Mouse (Mus musculus) liver, embryonic 14.5 days (tissue): ENCODE measurements around the gene Nfrkb. TPM values are rescaled to one million over a fixed set of nuclear protein-coding genes. Genes with fewer than 3 reads are reported as not detected.

Source experiments
- ATAC-seq: fragments of 200-750 bp; cut with Nextera tagmentation; 2 replicates; pipeline ENCODE4 v1.8.0; 2017; ENCODE audit warnings: moderate number of reproducible peaks, mild to moderate bottlenecking, moderate library complexity; ENCODE audit not compliant: insufficient read depth
- DNase-seq, 3 experiments: peaks; one replicate each; pipeline ENCODE4 v3.0.0-alpha.2; 2012 to 2013; ENCODE audit warnings: low read depth in 3 of 3, low spot score in 3 of 3
- H3K27ac ChIP-seq: fragments of 300-500 bp; sonication (generic); 2 replicates; pipeline ENCODE4 v1.5.1; 2014; ENCODE audit warnings: moderate library complexity, mild to moderate bottlenecking, control low read depth, inconsistent platforms
- H3K27me3 ChIP-seq: fragments of 300-500 bp; sonication (generic); 2 replicates; pipeline ENCODE4 v1.6.1; 2014; ENCODE audit warnings: mild to moderate bottlenecking, low read length, moderate library complexity; ENCODE audit not compliant: control insufficient read depth, insufficient read depth
- H3K36me3 ChIP-seq: fragments of 300-500 bp; sonication (generic); replicated peaks from 2 replicates; pipeline ENCODE4 v1.6.1; 2014; ENCODE audit warnings: low read depth; ENCODE audit not compliant: control insufficient read depth, insufficient read depth
- H3K4me1 ChIP-seq, 2 experiments: fragments of 200-500 bp in 1 of 2; fragments of 300-500 bp in 1 of 2; sonication (generic) in 1 of 2; replicated peaks; 2 replicates each; pipeline ENCODE4 v1.6.1; 2012 to 2014; ENCODE audit warnings: antibody characterized with exemption in 1 of 2, inconsistent platforms in 1 of 2, low read length in 1 of 2; ENCODE audit not compliant: control insufficient read depth in 2 of 2, insufficient read depth in 2 of 2
- H3K4me2 ChIP-seq: fragments of 300-500 bp; sonication (generic); 2 replicates; pipeline ENCODE4 v1.6.1; 2014; ENCODE audit warnings: low read depth, mild to moderate bottlenecking, control low read depth, moderate library complexity
- H3K4me3 ChIP-seq, 2 experiments: fragments of 200-500 bp in 1 of 2; fragments of 300-500 bp in 1 of 2; sonication (generic) in 1 of 2; 2 replicates each; pipeline ENCODE4 v1.5.1; 2012 to 2014; ENCODE audit warnings: low read depth in 2 of 2, low read length in 2 of 2, mild to moderate bottlenecking in 2 of 2, control low read depth in 1 of 2, inconsistent platforms in 1 of 2, moderate library complexity in 1 of 2; ENCODE audit not compliant: insufficient read depth in 1 of 2
- H3K9ac ChIP-seq: fragments of 300-500 bp; sonication (generic); replicated peaks from 2 replicates; pipeline ENCODE4 v1.6.1; 2014; ENCODE audit warnings: mild to moderate bottlenecking, control low read depth, moderate library complexity
- H3K9me3 ChIP-seq: fragments of 300-500 bp; sonication (generic); 2 replicates; pipeline ENCODE4 v1.6.1; 2016; ENCODE audit warnings: low read length, mixed read lengths; ENCODE audit not compliant: control insufficient read depth
- CTCF ChIP-seq: IDR thresholded peaks from 2 replicates; pipeline ENCODE4 v1.5.1; 2016; ENCODE audit warnings: antibody characterized with exemption, low read depth, control low read depth
- EP300 ChIP-seq: IDR thresholded peaks from 2 replicates; pipeline ENCODE4 v1.6.1; 2016; ENCODE audit warnings: antibody characterized with exemption, low read depth
- WGBS: fragments of 180-500 bp; shearing (Covaris S2); extraction: QIAGEN DNeasy Blood & Tissue Kit; methylation state at CpG from one replicate; pipeline ENCODE4 v1.1.7; 2014; ENCODE audit not compliant: insufficient replicate concordance; 5-methylcytosine and 5-hydroxymethylcytosine counted together
- polyA plus RNA-seq, 2 experiments: library from polyadenylated mRNA; depleted of rRNA in 1 of 2; stranded (reverse) in 1 of 2; unstranded in 1 of 2; fragments of >200 nt; fragmentation: Nextera tagmentation in 1 of 2; extraction: Ambion mirVana in 1 of 2; gene quantifications; 2 replicates each; pipeline versions ENCODE4 v1.2.1 to v1.2.3; 2012 to 2014

Gene Nfrkb
- polyA plus RNA-seq, 2 experiments, result 5.6 to 5.9 TPM

GRCm38 (mm10) chr9:31452166-31452565 lies 66.2 kb downstream of the Nfrkb start:
- TF ChIP-seq CTCF (no peak), EP300 (no peak)
- WGBS, result 61% methylated on average over 10 of the region's 10 CpGs
- H3K4me3 ChIP-seq, result no peak overlapping the region
- H3K4me2 ChIP-seq, result no peak overlapping the region
- no peak overlapping the region for H3K27ac ChIP-seq
- no peaks in the 10 kb centered on the region for H3K27me3 ChIP-seq
- no peak overlapping the region for H3K9ac ChIP-seq
- H3K4me1 ChIP-seq, result no peaks in the 10 kb centered on the region
- no peaks in the 10 kb centered on the region for H3K36me3 ChIP-seq
- ATAC-seq (no peak), DNase-seq (no peak)
- no peaks in the 10 kb centered on the region for H3K9me3 ChIP-seq

DNA sequence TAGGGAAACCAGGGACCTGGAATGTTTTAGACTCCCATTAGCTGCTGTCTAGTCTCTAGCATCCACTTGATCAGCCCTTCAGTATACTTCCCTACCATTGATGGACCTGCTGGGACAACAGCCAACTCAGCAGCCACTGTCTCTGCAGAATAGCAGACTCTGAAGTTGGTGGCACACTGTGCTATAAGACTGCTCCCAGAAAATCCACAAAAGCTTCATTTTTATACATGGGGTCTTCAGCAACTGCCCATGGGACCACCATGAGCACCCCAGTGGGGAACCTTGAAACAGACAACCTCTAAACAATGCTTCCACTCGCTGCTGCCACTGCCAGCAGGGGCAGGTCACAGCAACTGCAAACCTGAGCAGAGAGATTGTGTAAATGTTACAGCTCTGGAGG lies 68.4 kb downstream of the Nfrkb start:
- no peak overlapping the region for H3K4me2 ChIP-seq
- H3K9me3 ChIP-seq, result no peaks in the 10 kb centered on the region
- no peaks in the 10 kb centered on the region for H3K4me1 ChIP-seq
- 19% methylated on average over 1 of the region's 1 CpGs for WGBS
- H3K4me3 ChIP-seq, result no peak overlapping the region
- no peak for TF ChIP-seq EP300
- no peak for TF ChIP-seq CTCF
- H3K27ac ChIP-seq, result no peak overlapping the region
- no peaks in the 10 kb centered on the region for H3K36me3 ChIP-seq
- H3K27me3 ChIP-seq, result no peaks in the 10 kb centered on the region
- H3K9ac ChIP-seq, result no peak overlapping the region
- ATAC-seq (no peak), DNase-seq (no peak)

- Histone ChIP-seq H3K4me3 (no peak overlapping the region), H3K27ac (no peak overlapping the region), H3K9me3 (no peaks in the 10 kb centered on the region), H3K9ac (no peak overlapping the region), H3K27me3 (peaks cover 9% of the 10 kb centered on the region), H3K4me1 (no peaks in the 10 kb centered on the region), H3K4me2 (no peak overlapping the region), H3K36me3 (no peaks in the 10 kb centered on the region)
- TF ChIP-seq EP300 (no peak), CTCF (no peak)
- WGBS, result 47% methylated on average over 9 of the region's 9 CpGs
- DNase-seq (no peak), ATAC-seq (no peak)
Measured at GRCm38 (mm10) chr9:31463190-31463589, 77.2 kb downstream of the Nfrkb start.

DNA sequence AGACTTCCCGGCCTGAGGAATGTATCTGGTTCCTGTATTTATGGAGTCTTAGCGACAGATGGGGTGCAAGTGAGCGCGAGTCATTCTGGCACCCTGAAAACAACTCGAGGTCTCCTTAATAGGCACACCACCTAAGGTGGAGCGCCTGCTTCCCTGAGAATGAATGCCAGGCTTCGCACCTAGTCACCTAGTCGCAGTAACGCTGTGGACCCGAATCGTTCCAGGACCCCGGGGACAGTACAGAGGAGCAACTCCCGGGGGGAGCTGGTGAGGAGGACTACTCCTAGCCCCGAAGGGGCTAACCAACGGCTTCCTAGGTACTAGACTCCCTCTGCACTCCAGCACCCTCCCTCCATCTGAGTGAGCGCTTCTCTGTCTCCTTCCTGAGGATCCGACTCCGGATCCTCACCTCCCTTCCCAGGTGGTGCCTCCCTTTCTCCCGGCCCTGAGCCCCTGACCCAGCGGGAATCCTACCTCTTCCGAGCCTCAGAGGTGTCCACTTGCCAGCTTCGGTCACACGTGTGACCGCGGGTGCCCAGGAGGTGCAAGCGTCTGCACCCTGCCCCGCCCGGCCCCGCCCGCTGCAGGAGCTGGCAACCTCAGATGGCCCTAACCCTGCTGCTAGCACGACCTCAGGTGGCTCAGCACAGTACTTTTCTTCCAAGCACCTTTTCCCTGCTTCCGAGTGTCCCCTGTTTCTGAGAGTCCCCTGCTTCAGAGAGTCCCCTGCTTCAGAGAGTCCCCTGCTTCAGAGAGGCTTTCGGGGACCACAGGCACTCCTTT lies 77.9 kb downstream of the Nfrkb start, which contains the start of gene Tmem45b:
Tmem45b (minus strand) TSS at position 771 of the 783 bp plus-strand sequence.
- DNase-seq, result no peak
- no peak for ATAC-seq
- 7% methylated on average over 33 of the region's 33 CpGs for WGBS

More for the DNA sequence above, 77.9 kb downstream of the Nfrkb start, which contains the start of gene Tmem45b:
- Histone ChIP-seq H3K4me3 (no peak within 1 kb of the TSS), H3K9me3 (no peaks in the 10 kb centered on the region), H3K27me3 (peaks cover 9% of the 10 kb centered on the region), H3K27ac (no peak within 1 kb of the TSS), H3K4me1 (no peaks in the 10 kb centered on the region), H3K9ac (no peak within 1 kb of the TSS), H3K36me3 (no peaks in the 10 kb centered on the region), H3K4me2 (no peak within 1 kb of the TSS)
- no peak for TF ChIP-seq EP300

Other genes starting within 250 kb of the Nfrkb start
- 111 and 120 TPM in 2 replicates for gene Aplp2, start 174.4 kb upstream of the Nfrkb start, polyA plus RNA-seq (2012; rRNA removed)
- gene Aplp2, start 174.4 kb upstream of the Nfrkb start, polyA plus RNA-seq (2014; fragmentation: Nextera tagmentation; extraction: Ambion mirVana), result 163 and 182 TPM in 2 replicates
- gene Prdm10, start 105.7 kb upstream of the Nfrkb start, polyA plus RNA-seq (2012; rRNA removed), result 4.0 and 4.9 TPM in 2 replicates
- 2.3 and 2.7 TPM in 2 replicates for gene Prdm10, start 105.7 kb upstream of the Nfrkb start, polyA plus RNA-seq (2014; fragmentation: Nextera tagmentation; extraction: Ambion mirVana)
- 0.39 TPM in 1 of 2 replicates, not detected in the other for gene Tmem45b, start 78.3 kb downstream of the Nfrkb start, polyA plus RNA-seq (2012; rRNA removed)
- gene Tmem45b, start 78.3 kb downstream of the Nfrkb start, polyA plus RNA-seq (2014; fragmentation: Nextera tagmentation; extraction: Ambion mirVana), result not detected in 2 replicates